In the genomic region with DNA sequence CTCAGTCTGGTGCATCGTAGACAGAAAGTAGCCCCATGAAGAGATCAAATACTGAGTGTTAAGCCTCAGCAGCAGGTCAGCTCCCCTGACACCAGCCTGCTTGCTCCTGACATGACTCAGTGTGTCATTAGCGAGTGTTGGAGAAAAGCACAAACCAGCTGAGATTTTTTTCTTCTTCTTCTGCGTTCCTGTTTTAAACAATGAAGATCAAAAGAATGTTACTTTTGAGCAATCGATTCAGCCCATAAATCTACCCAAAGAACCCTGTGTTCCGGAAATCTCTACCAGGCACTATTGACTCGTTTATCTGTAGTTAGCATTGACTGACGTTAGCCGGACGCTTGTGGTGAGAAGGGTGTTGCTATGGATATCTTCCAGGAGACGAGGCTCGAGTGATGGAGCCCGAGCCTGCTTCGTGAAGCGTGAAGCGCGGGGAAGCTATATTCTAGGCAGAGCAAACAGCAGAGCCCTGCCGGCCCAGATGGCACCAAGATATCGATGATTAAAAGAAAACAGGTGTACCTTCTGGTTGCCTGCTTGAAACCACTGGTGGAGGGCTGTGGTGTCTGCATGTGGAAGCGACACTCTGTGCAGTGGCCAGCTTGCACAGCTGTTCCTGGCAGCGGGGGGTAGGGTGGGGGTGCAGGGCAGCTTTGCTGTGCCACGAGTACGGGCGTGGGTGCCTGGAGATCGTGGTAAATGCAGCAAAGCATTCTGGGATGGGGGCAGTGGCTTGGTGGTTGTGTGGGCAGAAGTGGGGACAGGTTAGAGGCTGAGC, we compare ENCODE assay signal across 8 mouse cellular contexts. TPM values are rescaled to one million over a fixed set of nuclear protein-coding genes. Genes with fewer than 3 reads are reported as not detected.
DNase-seq lines count a peak whose midpoint lies in the region.

No protein-coding gene starts in this region.

- no peaks in the 10 kb centered on the region for H3K9me3 ChIP-seq in embryonic facial prominence, embryonic 10.5 days

- H3K4me1 ChIP-seq in embryonic facial prominence, embryonic 10.5 days: peaks cover 35% of the 10 kb centered on the region

- no peak overlapping the region for H3K4me3 ChIP-seq in embryonic facial prominence, embryonic 10.5 days

- intact Hi-C loops in left cerebral cortex, postnatal 4 days (cut with DNase I): no loop called here

- 77% methylated on average over 24 of the region's 24 CpGs for WGBS in embryonic facial prominence, embryonic 10.5 days

- H3K27ac ChIP-seq in embryonic facial prominence, embryonic 10.5 days (replicated peaks): peak overlapping the region; percentile 40

- no peaks in the 10 kb centered on the region for H3K36me3 ChIP-seq in embryonic facial prominence, embryonic 10.5 days (replicated peaks)

- peaks cover 65% of the 10 kb centered on the region for H3K27me3 ChIP-seq in embryonic facial prominence, embryonic 10.5 days (replicated peaks; ENCODE audit: low read depth, poor library complexity, severe bottlenecking)

- DNase-seq in left cerebral cortex, adult 18-20 months (ENCODE audit: low spot score in 2 of 2): peak; percentile 42 to 56
- DNase-seq in left cerebral cortex, adult 11 months (ENCODE audit: low spot score): no peak
- no peak for DNase-seq in embryonic facial prominence, embryonic 10.5 days (ENCODE audit: low spot score)
- DNase-seq in left cerebral cortex, postnatal 4 days: peak; percentile 69
- peak; percentile 70 to 73 for DNase-seq in right cerebral cortex, postnatal 10 days (ENCODE audit: low spot score in 2 of 2)
- no peak for DNase-seq in gastrocnemius, postnatal 4 days (ENCODE audit: low spot score in 2 of 2)
- DNase-seq in c-Kit-positive CD71-positive TER-119-positive erythroid progenitor cells, embryonic 14.5 days (ENCODE audit: low spot score): no peak
- no peak for DNase-seq in gastrocnemius, adult 8-10 months (ENCODE audit: low spot score in 2 of 2)

RNA-seq across cellular contexts. Expression of a gene that starts 5.5 kb away (rescaled TPM):
- 10 to 100 TPM; 29.6 to 39.3 TPM for total RNA-seq in left cerebral cortex, adult 18-20 months (2021)
- polyA plus RNA-seq in embryonic facial prominence, embryonic 10.5 days (2016; fragmentation: Nextera tagmentation; extraction: Ambion mirVana): 34.0 and 35.9 TPM in 2 replicates
- total RNA-seq in left cerebral cortex, postnatal 4 days (2021): 10 to 100 TPM; 25.5 to 28.8 TPM
- 10 to 100 TPM; 25.4 to 26.2 TPM for total RNA-seq in gastrocnemius, postnatal 4 days (2021)
- 10 to 100 TPM; 13.4 to 17.6 (median 16.0) TPM for total RNA-seq in gastrocnemius, adult 8-10 months (2022)

RNA-seq across cellular contexts. Expression of a gene that starts 15.3 kb away (rescaled TPM):
- total RNA-seq in left cerebral cortex, adult 18-20 months (2021): 1 to 10 TPM; 5.9 to 8.5 TPM
- polyA plus RNA-seq in embryonic facial prominence, embryonic 10.5 days (2016; fragmentation: Nextera tagmentation; extraction: Ambion mirVana): 0.20 and 0.80 TPM in 2 replicates
- 1 to 10 TPM; 3.5 to 5.6 TPM for total RNA-seq in left cerebral cortex, postnatal 4 days (2021)
- under 1 TPM; 0.64 to 0.70 TPM for total RNA-seq in gastrocnemius, postnatal 4 days (2021)
- 1 to 10 TPM; 1.2 to 2.7 (median 2.2) TPM for total RNA-seq in gastrocnemius, adult 8-10 months (2022)

RNA-seq across cellular contexts. Expression of a gene that starts 18.6 kb away (rescaled TPM):
- total RNA-seq in left cerebral cortex, adult 18-20 months (2021): 1 to 10 TPM in 1 of 2 experiments, not detected in 1; 1.0 TPM
- polyA plus RNA-seq in embryonic facial prominence, embryonic 10.5 days (2016; fragmentation: Nextera tagmentation; extraction: Ambion mirVana): 0.35 and 0.69 TPM in 2 replicates
- total RNA-seq in left cerebral cortex, postnatal 4 days (2021): under 1 TPM; 0.50 to 0.54 TPM
- total RNA-seq in gastrocnemius, postnatal 4 days (2021): under 1 TPM; 0.91 to 0.98 TPM
- total RNA-seq in gastrocnemius, adult 8-10 months (2022): under 1 TPM in 2 of 4 experiments, not detected in 2; 0.40 to 0.58 TPM

RNA-seq across cellular contexts. Expression of a gene that starts 55.2 kb away (rescaled TPM):
- total RNA-seq in left cerebral cortex, adult 18-20 months (2021): 10 to 100 TPM; 40.6 to 45.7 TPM
- 41.3 and 42.5 TPM in 2 replicates for polyA plus RNA-seq in embryonic facial prominence, embryonic 10.5 days (2016; fragmentation: Nextera tagmentation; extraction: Ambion mirVana)
- 10 to 100 TPM; 33.2 to 34.9 TPM for total RNA-seq in left cerebral cortex, postnatal 4 days (2021)
- 10 to 100 TPM; 20.4 to 21.0 TPM for total RNA-seq in gastrocnemius, postnatal 4 days (2021)
- total RNA-seq in gastrocnemius, adult 8-10 months (2022): 10 to 100 TPM; 11.9 to 14.7 (median 14.2) TPM

Comparison
In these comparisons a context has a peak if more than half of its experiments do, and no peak if none do; other contexts are left out.
1. DNase-seq: peak in left cerebral cortex, adult 18-20 months (2 of 2), left cerebral cortex, postnatal 4 days (single experiment) and right cerebral cortex, postnatal 10 days (2 of 2); none in left cerebral cortex, adult 11 months (single experiment), embryonic facial prominence, embryonic 10.5 days (single experiment), gastrocnemius, postnatal 4 days (0 of 2), c-Kit-positive CD71-positive TER-119-positive erythroid progenitor cells, embryonic 14.5 days (single experiment) and gastrocnemius, adult 8-10 months (0 of 2).